Mouse (Mus musculus): Measurements from ENCODE around the gene Trap1.
"Not testable (repeated sequence)": the region's sequence is repeated elsewhere in the genome, so short reads cannot be mapped to it uniquely, and the experiment has no call there.

Trap1 gene

GRCm38 (mm10) chr16:4077384-4078061, at the start of gene Trap1:
Gene Trap1 (minus strand): TSS chr16:4077827.
- DNase-seq = peak; percentile 96 to 97

GRCm38 (mm10) chr16:4117072-4117471, 39.4 kb upstream of the Trap1 start:
- peak; percentile 21 to 41 for DNase-seq

GRCm38 (mm10) chr16:4100374-4100773, 22.7 kb upstream of the Trap1 start:
- DNase-seq = no peak

GRCm38 (mm10) chr16:4097521-4097920, 19.9 kb upstream of the Trap1 start:
- DNase-seq = no peak

GRCm38 (mm10) chr16:4096898-4097297, 19.3 kb upstream of the Trap1 start:
- DNase-seq = no peak

- no peak for DNase-seq
Measured at GRCm38 (mm10) chr16:4096141-4096540, 18.5 kb upstream of the Trap1 start.

GRCm38 (mm10) chr16:4087214-4087913, 9.7 kb upstream of the Trap1 start:
- no peak for DNase-seq

- DNase-seq = no peak
Measured at GRCm38 (mm10) chr16:4085851-4086387, 8.3 kb upstream of the Trap1 start.

GRCm38 (mm10) chr16:4085051-4085450, 7.4 kb upstream of the Trap1 start:
- DNase-seq = no peak

GRCm38 (mm10) chr16:4080419-4080818, 2.8 kb upstream of the Trap1 start:
- not testable (repeated sequence) for DNase-seq

GRCm38 (mm10) chr16:4079656-4080055, 2.0 kb upstream of the Trap1 start:
- DNase-seq = no peak

GRCm38 (mm10) chr16:4078302-4078701, 675 bp upstream of the Trap1 start:
- DNase-seq = peak in 1 of 2 experiments; percentile 28

GRCm38 (mm10) chr16:4074836-4075235, 2.8 kb downstream of the Trap1 start:
- no peak for DNase-seq

- DNase-seq = no peak
Measured at GRCm38 (mm10) chr16:4074297-4074696, 3.3 kb downstream of the Trap1 start.

GRCm38 (mm10) chr16:4068588-4068987, 9.0 kb downstream of the Trap1 start:
- DNase-seq = peak; percentile 72 to 75

- no peak for DNase-seq
Measured at GRCm38 (mm10) chr16:4064945-4065344, 12.7 kb downstream of the Trap1 start.

- DNase-seq = no peak
Measured at GRCm38 (mm10) chr16:4053811-4054210, 23.8 kb downstream of the Trap1 start.

GRCm38 (mm10) chr16:4052601-4053000, 25.0 kb downstream of the Trap1 start:
- no peak for DNase-seq

GRCm38 (mm10) chr16:4045524-4045923, 32.1 kb downstream of the Trap1 start:
- DNase-seq = no peak

- DNase-seq = no peak
Measured at GRCm38 (mm10) chr16:4044093-4044492, 33.5 kb downstream of the Trap1 start.

- no peak for DNase-seq
Measured at GRCm38 (mm10) chr16:4041646-4042045, 36.0 kb downstream of the Trap1 start.

- no peak for DNase-seq
Measured at GRCm38 (mm10) chr16:4040206-4040605, 37.4 kb downstream of the Trap1 start.

- DNase-seq = no peak
Measured at GRCm38 (mm10) chr16:4037690-4038089, 39.9 kb downstream of the Trap1 start.

- no peak for DNase-seq
Measured at GRCm38 (mm10) chr16:4036807-4037206, 40.8 kb downstream of the Trap1 start, which contains the start of gene Dnase1. Gene Dnase1 (plus strand): TSS chr16:4036942.
